Mouse (Mus musculus) forebrain, embryonic 12.5 days (tissue): ENCODE measurements at regions not wholly inside any gene's neighbourhood (a gene's known extent, or its start where the extent isn't known, plus 50 kb on each side); places are given as distances from the start of the nearest gene placed in this dataset.
"Not testable (repeated sequence)": the region's sequence is repeated elsewhere in the genome, so short reads cannot be mapped to it uniquely, and the experiment has no call there.

Source experiments
- ATAC-seq: fragments of 200-750 bp; cut with Nextera tagmentation; 2 replicates; pipeline ENCODE4 v1.8.0; 2017; ENCODE audit warnings: moderate TSS enrichment; ENCODE audit not compliant: low FRiP score
- H3K27ac ChIP-seq: fragments of 300-500 bp; sonication (generic); 2 replicates; pipeline ENCODE4 v1.5.1; 2016; ENCODE audit warnings: mild to moderate bottlenecking
- H3K27me3 ChIP-seq: fragments of 300-500 bp; sonication (generic); 2 replicates; pipeline ENCODE4 v1.6.1; 2016; ENCODE audit warnings: mild to moderate bottlenecking
- H3K36me3 ChIP-seq: fragments of 300-500 bp; sonication (generic); replicated peaks from 2 replicates; pipeline ENCODE4 v1.6.1; 2016; ENCODE audit warnings: mild to moderate bottlenecking
- H3K4me1 ChIP-seq: fragments of 300-500 bp; sonication (generic); 2 replicates; pipeline ENCODE4 v1.6.1; 2016
- H3K4me2 ChIP-seq: fragments of 300-500 bp; sonication (generic); 2 replicates; pipeline ENCODE4 v1.6.1; 2016; ENCODE audit warnings: mild to moderate bottlenecking, moderate library complexity
- H3K4me3 ChIP-seq: fragments of 300-500 bp; sonication (generic); replicated peaks from 2 replicates; pipeline ENCODE4 v1.5.1; 2016; ENCODE audit warnings: mild to moderate bottlenecking
- H3K9ac ChIP-seq: fragments of 300-500 bp; sonication (generic); 2 replicates; pipeline ENCODE4 v1.6.1; 2016; ENCODE audit warnings: mild to moderate bottlenecking
- H3K9me3 ChIP-seq: fragments of 300-500 bp; sonication (generic); 2 replicates; pipeline ENCODE4 v1.6.1; 2016
- WGBS: fragments of 180-500 bp; shearing (Covaris S2); methylation state at CpG from one replicate; pipeline ENCODE4 v1.1.7; 2016; 5-methylcytosine and 5-hydroxymethylcytosine counted together

DNA sequence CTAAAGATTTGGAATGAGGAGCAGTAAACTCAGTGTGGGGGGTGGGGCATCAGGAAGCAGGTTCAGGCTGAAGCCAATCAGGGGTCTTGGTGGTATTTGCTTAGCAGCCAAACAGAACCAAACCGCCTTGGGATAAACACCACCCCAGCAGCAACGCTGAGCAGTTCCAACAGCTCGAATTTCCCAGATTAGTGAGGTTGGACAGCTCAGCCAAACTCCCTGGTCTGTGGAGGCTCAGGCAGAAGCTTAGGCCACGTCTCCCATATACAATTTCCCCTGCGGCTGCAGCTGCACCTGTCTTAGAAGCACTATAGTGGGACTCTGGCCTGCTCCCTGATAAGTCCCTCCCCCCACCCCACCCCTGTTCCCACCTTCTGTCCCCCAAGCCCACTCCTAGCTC is 156.3 kb upstream of the Rpl38 start:
- no peak for ATAC-seq
- H3K36me3 ChIP-seq, result no peaks in the 10 kb centered on the region
- no peak overlapping the region for H3K9ac ChIP-seq
- peaks cover 3% of the 10 kb centered on the region; the same call in 1 of the 2 replicates for H3K27me3 ChIP-seq
- 21% methylated on average over 5 of the region's 5 CpGs for WGBS
- H3K4me1 ChIP-seq, result peaks cover 12% of the 10 kb centered on the region
- no peak overlapping the region for H3K27ac ChIP-seq
- H3K4me2 ChIP-seq, result no peak overlapping the region
- H3K4me3 ChIP-seq, result no peak overlapping the region
- no peaks in the 10 kb centered on the region for H3K9me3 ChIP-seq

DNA sequence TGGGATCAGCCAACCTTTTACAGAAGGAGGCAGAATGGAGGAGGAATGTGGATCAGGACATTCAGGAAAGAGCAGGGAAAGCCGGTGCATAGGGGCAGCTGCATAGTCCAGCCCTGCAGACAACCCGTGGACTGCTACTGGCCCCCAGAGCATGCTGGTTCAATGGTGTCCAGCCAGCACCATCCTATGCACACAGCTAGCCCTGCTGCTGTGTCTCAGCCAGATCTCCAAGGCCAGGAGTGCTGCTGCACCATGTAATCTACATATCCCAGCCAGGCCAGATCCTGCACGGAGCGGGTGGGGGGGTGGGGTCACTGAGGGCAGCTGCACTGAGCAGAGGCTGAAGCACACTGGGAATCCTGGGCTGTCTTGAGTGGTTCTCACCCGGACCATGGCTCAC is 165.8 kb upstream of the Rpl38 start:
- no peak overlapping the region for H3K4me2 ChIP-seq
- H3K27me3 ChIP-seq, result no peaks in the 10 kb centered on the region
- no peaks in the 10 kb centered on the region for H3K36me3 ChIP-seq
- no peak for ATAC-seq
- WGBS, result 17% methylated on average over 5 of the region's 5 CpGs
- H3K4me1 ChIP-seq, result peaks cover 13% of the 10 kb centered on the region
- no peak overlapping the region for H3K4me3 ChIP-seq
- H3K27ac ChIP-seq, result no peak overlapping the region
- no peaks in the 10 kb centered on the region for H3K9me3 ChIP-seq
- no peak overlapping the region for H3K9ac ChIP-seq

DNA sequence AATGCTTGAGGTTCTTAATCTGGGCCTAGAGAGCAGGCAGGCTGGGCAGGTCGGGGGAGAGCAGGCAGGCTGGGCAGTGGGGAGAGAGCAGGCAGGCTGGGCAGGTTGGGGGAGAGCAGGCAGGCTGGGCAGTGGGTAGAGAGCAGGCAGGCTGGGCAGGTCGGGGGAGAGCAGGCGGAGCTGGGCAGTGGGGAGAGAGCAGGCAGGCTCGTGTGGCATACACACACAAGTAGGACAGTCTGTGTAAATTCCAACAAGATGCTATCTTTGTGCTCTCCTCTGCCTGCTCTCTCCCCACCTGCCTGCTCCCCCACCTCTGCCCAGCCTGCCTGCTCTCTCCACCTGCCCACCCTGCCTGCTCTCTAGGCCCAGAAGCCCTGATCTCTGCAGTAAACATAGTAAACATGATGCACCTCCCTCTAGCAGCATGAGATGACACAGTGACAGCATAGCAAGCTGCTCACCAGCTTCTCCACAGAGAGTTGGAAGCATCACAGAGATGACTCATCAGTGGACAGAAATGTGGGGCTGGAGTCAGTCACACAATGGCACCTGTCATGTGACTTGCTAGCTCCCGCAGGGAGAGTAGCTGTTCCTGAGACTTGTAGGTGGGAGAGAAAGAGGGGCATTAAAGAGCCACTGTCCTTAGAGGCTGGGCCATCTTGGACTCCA is 166.3 kb upstream of the Rpl38 start:
- Histone ChIP-seq H3K27me3 (no peaks in the 10 kb centered on the region), H3K9ac (no peak overlapping the region), H3K4me3 (no peak overlapping the region), H3K36me3 (no peaks in the 10 kb centered on the region), H3K4me1 (peaks cover 13% of the 10 kb centered on the region), H3K4me2 (no peak overlapping the region), H3K9me3 (no peaks in the 10 kb centered on the region), H3K27ac (no peak overlapping the region; the same call in 1 of the 2 replicates)
- ATAC-seq, result no peak
- 41% methylated on average over 5 of the region's 5 CpGs for WGBS

DNA sequence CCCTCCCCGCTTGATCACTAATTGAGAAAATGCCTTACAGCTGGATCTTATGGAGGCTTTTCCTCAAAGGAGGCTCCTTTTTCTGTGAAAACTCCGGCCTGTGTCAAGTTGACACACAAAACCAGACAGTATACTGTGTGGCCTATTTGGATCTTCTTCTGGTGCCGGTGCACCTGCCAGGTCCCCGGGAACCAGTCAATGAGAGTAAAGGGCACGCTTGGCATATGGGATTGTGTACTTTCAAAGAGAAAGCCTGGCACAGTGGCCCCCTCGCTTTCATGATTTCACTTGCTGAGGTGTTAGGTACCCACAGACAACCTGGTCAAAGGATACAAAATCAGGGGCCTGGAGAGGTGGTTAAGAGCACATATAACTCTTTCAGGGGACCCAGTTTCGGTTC is 167.9 kb upstream of the Rpl38 start:
- ATAC-seq, result no peak
- WGBS, result 91% methylated on average over 7 of the region's 7 CpGs
- Histone ChIP-seq H3K9me3 (no peaks in the 10 kb centered on the region), H3K9ac (no peak overlapping the region), H3K27me3 (no peaks in the 10 kb centered on the region), H3K4me1 (peaks cover 20% of the 10 kb centered on the region), H3K4me3 (no peak overlapping the region), H3K4me2 (no peak overlapping the region), H3K27ac (no peak overlapping the region), H3K36me3 (no peaks in the 10 kb centered on the region)

DNA sequence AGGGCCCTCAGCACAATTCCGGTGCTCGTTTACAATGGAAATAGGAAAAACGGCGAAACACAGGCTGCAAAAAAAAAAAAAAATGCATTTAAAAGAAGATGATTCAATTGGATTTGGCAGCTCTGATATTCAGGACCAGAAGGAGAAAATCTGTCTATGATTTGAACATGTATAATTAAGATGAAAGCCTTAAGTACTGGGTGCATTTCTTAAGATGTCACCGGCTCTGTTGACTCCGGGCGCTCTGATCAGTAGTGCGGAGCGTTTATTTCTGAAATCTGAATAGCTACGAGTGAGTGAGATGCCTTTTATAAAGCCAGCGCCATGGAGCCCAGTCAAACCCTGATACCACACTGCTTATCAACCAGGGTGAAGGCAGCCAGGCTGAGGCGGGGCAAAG is 168.7 kb upstream of the Rpl38 start:
- H3K4me3 ChIP-seq, result no peak overlapping the region
- H3K36me3 ChIP-seq, result no peaks in the 10 kb centered on the region
- H3K9me3 ChIP-seq, result no peaks in the 10 kb centered on the region
- H3K4me2 ChIP-seq, result no peak overlapping the region
- no peak overlapping the region for H3K9ac ChIP-seq
- peaks cover 28% of the 10 kb centered on the region for H3K4me1 ChIP-seq
- H3K27me3 ChIP-seq, result peaks cover 1% of the 10 kb centered on the region; the same call in 1 of the 2 replicates
- ATAC-seq, result no peak
- WGBS, result 82% methylated on average over 12 of the region's 12 CpGs
- H3K27ac ChIP-seq, result no peak overlapping the region

DNA sequence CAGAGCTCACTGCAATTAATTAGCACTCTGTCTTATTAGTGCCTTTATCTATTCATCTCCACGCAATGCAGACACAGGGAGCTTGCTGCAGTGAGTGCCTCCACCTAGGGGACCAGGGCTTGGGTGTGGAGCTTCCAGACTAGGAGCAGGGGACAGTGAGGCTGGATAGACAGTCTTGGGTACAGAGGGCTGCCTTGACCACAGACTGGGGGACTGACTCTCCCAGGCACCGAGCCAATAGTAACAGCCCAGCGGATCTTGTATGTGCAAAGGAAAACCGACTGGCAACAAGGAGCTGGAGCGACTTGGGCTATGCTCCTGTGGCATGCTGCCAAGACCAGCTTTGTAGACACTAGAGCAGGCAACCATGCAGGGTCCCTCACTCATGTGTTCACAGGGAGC is 172.8 kb upstream of the Rpl38 start:
- Histone ChIP-seq H3K4me1 (peaks cover 15% of the 10 kb centered on the region), H3K27me3 (peaks cover 18% of the 10 kb centered on the region), H3K9ac (no peak overlapping the region), H3K4me3 (no peak overlapping the region), H3K27ac (peak overlapping the region; percentile 27), H3K9me3 (no peaks in the 10 kb centered on the region), H3K4me2 (no peak overlapping the region), H3K36me3 (no peaks in the 10 kb centered on the region)
- ATAC-seq, result peak; percentile 55; the same call in 1 of the 2 replicates
- WGBS, result 46% methylated on average over 5 of the region's 5 CpGs

DNA sequence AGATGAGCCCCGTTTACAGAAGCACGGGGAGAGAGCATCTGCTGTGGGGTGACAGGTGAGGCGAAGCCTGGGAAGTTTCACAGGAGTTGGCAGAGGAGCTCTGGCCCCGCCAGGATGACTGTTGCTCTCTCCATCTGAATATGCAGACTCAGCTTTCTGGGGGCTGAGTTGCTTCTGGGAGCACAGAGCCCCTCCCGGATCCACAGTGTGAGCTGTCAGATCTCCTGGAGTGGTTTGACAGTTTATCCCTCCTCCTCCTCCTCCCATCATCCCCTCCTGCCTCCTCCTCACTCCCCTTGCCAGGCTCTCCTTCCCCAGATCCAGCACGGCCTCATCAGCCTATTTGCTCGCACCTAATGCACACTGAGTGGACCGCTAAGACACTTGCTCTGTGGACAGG is 181.9 kb upstream of the Rpl38 start:
- H3K9me3 ChIP-seq, result no peaks in the 10 kb centered on the region
- WGBS, result 56% methylated on average over 8 of the region's 8 CpGs
- H3K4me2 ChIP-seq, result no peak overlapping the region
- peaks cover 15% of the 10 kb centered on the region for H3K4me1 ChIP-seq
- peaks cover 27% of the 10 kb centered on the region for H3K27me3 ChIP-seq
- no peaks in the 10 kb centered on the region for H3K36me3 ChIP-seq
- H3K27ac ChIP-seq, result no peak overlapping the region
- no peak overlapping the region for H3K9ac ChIP-seq
- no peak for ATAC-seq
- H3K4me3 ChIP-seq, result no peak overlapping the region

DNA sequence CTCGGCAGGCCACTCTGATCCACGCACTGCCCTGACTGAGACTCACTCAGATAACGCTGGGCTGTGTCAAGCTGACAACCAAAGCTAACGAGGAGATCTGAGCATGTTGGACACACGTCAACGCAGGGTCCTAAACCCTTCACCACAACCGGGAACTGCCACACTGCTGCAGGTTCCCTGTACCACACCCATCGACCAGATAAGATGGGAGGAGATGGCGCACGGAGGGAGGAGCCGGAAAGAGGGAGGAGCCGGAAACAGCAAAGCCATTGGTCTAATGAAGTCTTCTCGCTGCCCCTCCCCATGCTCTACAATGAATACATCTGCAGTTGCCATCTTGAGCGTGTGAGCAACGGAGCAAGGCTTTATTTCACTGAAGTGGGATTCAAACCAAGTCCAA is 182.9 kb upstream of the Rpl38 start:
- Histone ChIP-seq H3K4me2 (no peak overlapping the region), H3K9me3 (no peaks in the 10 kb centered on the region), H3K36me3 (no peaks in the 10 kb centered on the region), H3K4me3 (no peak overlapping the region), H3K4me1 (peaks cover 15% of the 10 kb centered on the region), H3K9ac (no peak overlapping the region), H3K27me3 (peaks cover 34% of the 10 kb centered on the region), H3K27ac (no peak overlapping the region)
- 63% methylated on average over 15 of the region's 15 CpGs for WGBS
- no peak for ATAC-seq

DNA sequence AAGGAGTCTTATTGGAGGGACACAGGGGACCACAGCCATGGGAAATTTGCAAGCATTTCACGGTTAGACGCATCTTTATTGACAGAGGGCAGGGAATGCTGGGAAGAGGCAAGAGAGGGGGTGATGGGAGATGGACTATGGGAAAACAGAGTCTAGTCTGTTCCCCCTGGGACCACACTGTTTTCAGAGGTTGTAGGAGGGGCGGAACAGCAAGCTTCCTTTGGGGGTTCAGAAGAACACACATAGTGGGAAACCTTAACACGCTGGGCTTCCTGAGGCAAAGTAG is 183.7 kb upstream of the Rpl38 start:
- 83% methylated on average over 4 of the region's 4 CpGs for WGBS
- no peaks in the 10 kb centered on the region for H3K9me3 ChIP-seq
- no peak overlapping the region for H3K4me3 ChIP-seq
- H3K27ac ChIP-seq, result no peak overlapping the region
- peaks cover 34% of the 10 kb centered on the region for H3K27me3 ChIP-seq
- H3K4me2 ChIP-seq, result no peak overlapping the region
- peaks cover 15% of the 10 kb centered on the region for H3K4me1 ChIP-seq
- H3K9ac ChIP-seq, result no peak overlapping the region
- H3K36me3 ChIP-seq, result no peaks in the 10 kb centered on the region
- no peak for ATAC-seq

DNA sequence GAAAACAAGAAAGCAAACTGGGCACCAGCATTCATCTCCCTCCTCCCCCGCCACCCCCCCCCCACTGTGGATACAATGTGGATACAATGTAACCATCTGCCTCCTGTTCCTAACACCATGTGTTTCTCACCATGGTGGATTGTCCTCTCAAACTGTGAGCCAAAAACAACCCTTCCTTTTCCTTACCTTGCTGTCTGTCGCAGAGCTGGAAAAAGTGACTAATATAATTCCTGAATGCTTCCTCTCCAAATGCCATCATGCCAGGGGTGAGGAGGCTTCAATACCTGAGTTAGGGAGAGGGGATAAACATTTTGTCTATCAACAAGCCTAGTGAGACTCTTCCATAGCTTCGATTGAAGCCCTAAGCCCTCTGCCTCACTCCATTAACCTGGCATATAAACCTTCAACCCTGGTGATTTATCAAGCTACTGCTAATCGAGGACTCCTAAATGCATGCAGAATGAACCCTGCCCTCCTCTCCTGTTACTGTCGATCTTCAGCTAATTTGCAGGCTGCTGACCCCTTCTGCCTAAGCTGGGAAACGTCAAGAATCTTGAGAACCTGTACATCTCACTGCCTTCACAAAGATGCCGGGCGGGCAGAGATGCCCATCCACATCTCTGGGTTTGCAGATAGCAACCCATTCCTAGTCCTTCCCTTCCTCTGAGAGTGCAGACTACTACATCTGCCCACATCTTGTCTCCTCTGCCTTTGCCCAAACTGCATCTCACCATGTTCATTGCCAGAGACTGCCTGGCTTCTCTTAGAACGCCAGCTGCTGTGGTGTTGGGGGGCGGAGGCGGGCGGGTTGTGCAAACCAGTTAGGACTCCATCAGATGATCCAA is 184.3 kb upstream of the Rpl38 start:
- H3K4me2 ChIP-seq, result no peak overlapping the region
- H3K36me3 ChIP-seq, result no peaks in the 10 kb centered on the region
- 79% methylated on average over 12 of the region's 12 CpGs for WGBS
- H3K9me3 ChIP-seq, result no peaks in the 10 kb centered on the region
- peaks cover 18% of the 10 kb centered on the region for H3K4me1 ChIP-seq
- 0 out of 2 replicates have a peak overlapping the region, but pooled peaks have one; percentile 42 for H3K27ac ChIP-seq
- no peak overlapping the region for H3K9ac ChIP-seq
- no peak overlapping the region for H3K4me3 ChIP-seq
- peaks cover 29% of the 10 kb centered on the region for H3K27me3 ChIP-seq
- ATAC-seq, result no peak

DNA sequence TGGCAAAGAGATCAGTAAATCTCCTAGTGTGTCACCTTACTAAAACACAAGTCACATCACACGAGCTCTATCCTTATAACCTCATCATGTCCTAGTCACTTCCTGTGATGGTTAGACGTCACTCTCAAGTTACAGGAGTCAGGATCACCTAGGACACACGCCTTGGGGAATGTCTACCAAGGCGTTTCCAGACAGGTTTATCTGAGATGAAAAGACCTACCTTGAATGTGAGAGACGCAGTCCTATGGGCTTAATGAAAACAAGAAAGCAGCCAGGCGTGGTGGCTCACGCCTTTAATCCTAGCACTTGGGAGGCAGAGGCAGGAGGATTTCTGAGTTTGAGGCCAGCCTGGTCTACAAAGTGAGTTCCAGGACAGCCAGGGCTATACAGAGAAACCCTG is 185.0 kb upstream of the Rpl38 start:
- ATAC-seq, H3K4me3 ChIP-seq: not testable (repeated sequence)
- WGBS, result 91% methylated on average over 7 of the region's 7 CpGs

DNA sequence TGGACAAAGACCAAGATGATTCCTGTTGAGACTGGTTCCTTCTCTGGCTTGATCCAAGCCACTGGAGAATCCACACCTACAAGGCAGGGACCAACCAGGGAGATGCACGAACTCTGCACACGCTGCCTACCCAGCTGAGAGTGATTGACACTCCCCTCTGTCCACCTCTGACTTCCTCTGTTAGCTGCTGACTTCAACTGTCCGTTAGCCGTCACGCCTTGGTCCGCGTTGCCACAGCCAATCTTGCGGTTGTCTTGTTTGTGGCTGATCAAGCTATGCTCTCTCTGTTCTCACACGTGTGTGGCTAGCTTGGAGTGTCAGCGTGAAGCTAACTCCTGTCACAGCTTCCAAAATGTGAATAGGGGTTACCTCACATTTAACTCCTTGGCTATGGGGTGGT is 186.3 kb upstream of the Rpl38 start:
- Histone ChIP-seq H3K4me1 (peaks cover 26% of the 10 kb centered on the region), H3K9ac (no peak overlapping the region), H3K9me3 (no peaks in the 10 kb centered on the region), H3K27ac (no peak overlapping the region), H3K4me2 (no peak overlapping the region), H3K27me3 (peaks cover 18% of the 10 kb centered on the region), H3K36me3 (no peaks in the 10 kb centered on the region), H3K4me3 (no peak overlapping the region)
- ATAC-seq, result no peak
- 79% methylated on average over 10 of the region's 10 CpGs for WGBS

More for the DNA sequence above, 185.0 kb upstream of the Rpl38 start:
- not testable (repeated sequence) for H3K27ac ChIP-seq, H3K9ac ChIP-seq, H3K4me2 ChIP-seq, H3K36me3 ChIP-seq, H3K9me3 ChIP-seq
- peaks cover 25% of the 10 kb centered on the region for H3K27me3 ChIP-seq
- peaks cover 25% of the 10 kb centered on the region for H3K4me1 ChIP-seq

DNA sequence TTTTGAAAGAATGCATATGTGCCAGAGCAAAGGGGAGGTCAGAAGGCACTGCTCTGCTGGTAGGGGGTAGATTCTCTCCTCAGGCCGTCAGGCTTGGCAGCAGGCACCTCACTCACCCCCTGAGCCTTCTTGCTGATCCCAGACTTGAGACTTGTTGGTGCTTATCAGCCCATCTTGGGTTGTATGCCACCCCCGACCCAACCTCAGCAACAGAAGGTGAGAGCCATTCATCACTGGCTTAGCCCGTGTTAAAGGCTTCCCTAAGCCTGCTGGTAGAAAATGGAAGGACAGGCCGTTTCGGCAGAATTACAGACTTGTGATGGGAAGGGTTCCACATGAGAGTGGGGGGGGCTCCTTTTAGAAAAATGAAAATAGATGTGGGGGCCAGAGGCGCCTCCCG is 187.3 kb upstream of the Rpl38 start:
- Histone ChIP-seq H3K4me1 (peaks cover 30% of the 10 kb centered on the region), H3K9ac (no peak overlapping the region), H3K4me3 (no peak overlapping the region), H3K27ac (no peak overlapping the region), H3K4me2 (no peak overlapping the region), H3K27me3 (peaks cover 8% of the 10 kb centered on the region), H3K9me3 (no peaks in the 10 kb centered on the region), H3K36me3 (no peaks in the 10 kb centered on the region)
- ATAC-seq, result no peak
- 64% methylated on average over 7 of the region's 7 CpGs for WGBS
